Mouse (Mus musculus) kidney, embryonic 14.5 days (tissue): ENCODE data around the gene Gpx4. TPM values are rescaled to one million over a fixed set of nuclear protein-coding genes. Genes with fewer than 3 reads are reported as not detected.
"Not testable (repeated sequence)": the region's sequence is repeated elsewhere in the genome, so short reads cannot be mapped to it uniquely, and the experiment has no call there.

Experiments
- ATAC-seq: fragments of 200-750 bp; cut with Nextera tagmentation; 2 replicates; pipeline ENCODE4 v1.8.0; 2017; ENCODE audit warnings: moderate number of reproducible peaks, mild to moderate bottlenecking, moderate TSS enrichment, moderate library complexity; ENCODE audit not compliant: low FRiP score, low TSS enrichment
- H3K27ac ChIP-seq: fragments of 300-500 bp; sonication (generic); 2 replicates; pipeline ENCODE4 v1.5.1; 2014; ENCODE audit warnings: low read depth, mild to moderate bottlenecking, low read length, moderate library complexity, mixed read lengths
- H3K27me3 ChIP-seq: fragments of 300-500 bp; sonication (generic); 2 replicates; pipeline ENCODE4 v1.6.1; 2014; ENCODE audit warnings: mild to moderate bottlenecking, low read length; ENCODE audit not compliant: control insufficient read depth, insufficient read depth
- H3K36me3 ChIP-seq: fragments of 300-500 bp; sonication (generic); 2 replicates; pipeline ENCODE4 v1.6.1; 2014; ENCODE audit warnings: low read length, mixed read lengths; ENCODE audit not compliant: control insufficient read depth, insufficient read depth
- H3K4me1 ChIP-seq: fragments of 300-500 bp; sonication (generic); 2 replicates; pipeline ENCODE4 v1.6.1; 2014; ENCODE audit warnings: low read length, mixed read lengths; ENCODE audit not compliant: control insufficient read depth, insufficient read depth
- H3K4me2 ChIP-seq: fragments of 300-500 bp; sonication (generic); replicated peaks from 2 replicates; pipeline ENCODE4 v1.6.1; 2014; ENCODE audit warnings: low read depth, mild to moderate bottlenecking, low read length
- H3K4me3 ChIP-seq: fragments of 300-500 bp; sonication (generic); 2 replicates; pipeline ENCODE4 v1.5.1; 2014; ENCODE audit warnings: mild to moderate bottlenecking, low read length
- H3K9ac ChIP-seq: fragments of 300-500 bp; sonication (generic); 2 replicates; pipeline ENCODE4 v1.6.1; 2014; ENCODE audit warnings: low read depth, mild to moderate bottlenecking, low read length, moderate library complexity
- H3K9me3 ChIP-seq: fragments of 300-500 bp; sonication (generic); 2 replicates; pipeline ENCODE4 v1.6.1; 2016; ENCODE audit warnings: low read length; ENCODE audit not compliant: control insufficient read depth
- WGBS: fragments of 180-500 bp; shearing (Covaris S2); extraction: QIAGEN DNeasy Blood & Tissue Kit; methylation state at CpG from one replicate; pipeline ENCODE4 v1.1.7; 2014; 5-methylcytosine and 5-hydroxymethylcytosine counted together
- polyA plus RNA-seq: library from polyadenylated mRNA; unstranded; fragments of >200 nt; fragmentation: Nextera tagmentation; extraction: Ambion mirVana; gene quantifications from 2 replicates; pipeline ENCODE4 v1.2.1, GENCODE M21; 2014

Gpx4 gene
- polyA plus RNA-seq, 1 experiment from 2014 or later: 552 TPM

- Histone ChIP-seq H3K9me3 (no peaks in the 10 kb centered on the region), H3K27me3 (no peaks in the 10 kb centered on the region), H3K27ac (no peak overlapping the region), H3K4me2 (no peak overlapping the region), H3K36me3 (peaks cover under 1% of the 10 kb centered on the region; the same call in 1 of the 2 replicates), H3K4me3 (no peak overlapping the region), H3K4me1 (peaks cover 19% of the 10 kb centered on the region), H3K9ac (no peak overlapping the region)
- WGBS: 32% methylated on average over 6 of the region's 6 CpGs
- ATAC-seq: no peak
Measured at GRCm38 (mm10) chr10:80050244-80050643, 3.3 kb downstream of the Gpx4 start.

- Histone ChIP-seq H3K27ac (peak overlapping the region; percentile 47; the same call in 1 of the 2 replicates), H3K4me3 (no peak overlapping the region), H3K36me3 (peaks cover 8% of the 10 kb centered on the region; the same call in 1 of the 2 replicates), H3K4me1 (peaks cover 24% of the 10 kb centered on the region), H3K9ac (no peak overlapping the region), H3K27me3 (no peaks in the 10 kb centered on the region), H3K9me3 (no peaks in the 10 kb centered on the region), H3K4me2 (no peak overlapping the region)
- no peak for ATAC-seq
- 30% methylated on average over 15 of the region's 15 CpGs for WGBS
Measured at GRCm38 (mm10) chr10:80050885-80051617, 4.1 kb downstream of the Gpx4 start.

GRCm38 (mm10) chr10:80051618-80052373, 4.8 kb downstream of the Gpx4 start:
- ATAC-seq: no peak
- H3K27me3 ChIP-seq: no peaks in the 10 kb centered on the region
- no peaks in the 10 kb centered on the region for H3K9me3 ChIP-seq
- WGBS: 44% methylated on average over 14 of the region's 14 CpGs
- H3K4me1 ChIP-seq: peaks cover 23% of the 10 kb centered on the region
- H3K4me3 ChIP-seq: no peak overlapping the region
- H3K9ac ChIP-seq: 0 out of 2 replicates have a peak overlapping the region, but pooled peaks have one; percentile 14
- peak overlapping the region; percentile 45 for H3K27ac ChIP-seq
- H3K36me3 ChIP-seq: peaks cover 13% of the 10 kb centered on the region
- no peak overlapping the region for H3K4me2 ChIP-seq

GRCm38 (mm10) chr10:80052374-80052764, 5.4 kb downstream of the Gpx4 start:
- H3K27me3 ChIP-seq: no peaks in the 10 kb centered on the region
- H3K36me3 ChIP-seq: peaks cover 19% of the 10 kb centered on the region
- no peak overlapping the region for H3K4me2 ChIP-seq
- peaks cover 17% of the 10 kb centered on the region for H3K4me1 ChIP-seq
- peak overlapping the region; percentile 45; the same call in 1 of the 2 replicates for H3K27ac ChIP-seq
- whole genome bisulfite sequencing: 84% methylated on average over 5 of the region's 5 CpGs
- no peak for ATAC-seq
- H3K9me3 ChIP-seq: no peaks in the 10 kb centered on the region
- no peak overlapping the region for H3K4me3 ChIP-seq
- no peak overlapping the region for H3K9ac ChIP-seq

GRCm38 (mm10) chr10:80053259-80053780, 6.4 kb downstream of the Gpx4 start:
- peaks cover 29% of the 10 kb centered on the region for H3K36me3 ChIP-seq

GRCm38 (mm10) chr10:80053831-80054815, 7.2 kb downstream of the Gpx4 start:
- Histone ChIP-seq H3K4me2 (peak overlapping the region; percentile 86), H3K36me3 (peaks cover 33% of the 10 kb centered on the region), H3K9ac (peak overlapping the region; percentile 97), H3K4me1 (peaks cover 17% of the 10 kb centered on the region), H3K9me3 (no peaks in the 10 kb centered on the region), H3K4me3 (peak overlapping the region; percentile 86), H3K27ac (peak overlapping the region; percentile 99), H3K27me3 (no peaks in the 10 kb centered on the region)
- peak; percentile 45 for ATAC-seq
- WGBS: 1% methylated on average over 73 of the region's 77 CpGs

More at GRCm38 (mm10) chr10:80053259-80053780, 6.4 kb downstream of the Gpx4 start:
- Histone ChIP-seq H3K27ac (peak overlapping the region; percentile 99), H3K9ac (peak overlapping the region; percentile 97), H3K4me3 (peak overlapping the region; percentile 86), H3K4me1 (peaks cover 17% of the 10 kb centered on the region), H3K9me3 (no peaks in the 10 kb centered on the region), H3K27me3 (no peaks in the 10 kb centered on the region), H3K4me2 (peak overlapping the region; percentile 86)
- WGBS: under 1% methylated on average over 47 of the region's 47 CpGs
- peak; percentile 97 for ATAC-seq

GRCm38 (mm10) chr10:80054911-80055310, 7.9 kb downstream of the Gpx4 start:
- 16% methylated on average over 3 of the region's 3 CpGs for WGBS
- H3K9me3 ChIP-seq: not testable (repeated sequence)

GRCm38 (mm10) chr10:80055364-80055763, 8.4 kb downstream of the Gpx4 start:
- H3K4me1 ChIP-seq: peaks cover 17% of the 10 kb centered on the region
- no peaks in the 10 kb centered on the region for H3K27me3 ChIP-seq
- H3K4me2 ChIP-seq: peak overlapping the region; percentile 86
- peaks cover 40% of the 10 kb centered on the region for H3K36me3 ChIP-seq
- no peak overlapping the region for H3K27ac ChIP-seq
- no peaks in the 10 kb centered on the region for H3K9me3 ChIP-seq
- H3K4me3 ChIP-seq: peak overlapping the region; percentile 86; the same call in 1 of the 2 replicates
- 84% methylated on average over 5 of the region's 5 CpGs for WGBS
- no peak for ATAC-seq
- peak overlapping the region; percentile 97; the same call in 1 of the 2 replicates for H3K9ac ChIP-seq

More at GRCm38 (mm10) chr10:80054911-80055310, 7.9 kb downstream of the Gpx4 start:
- H3K27ac ChIP-seq, H3K27me3 ChIP-seq, ATAC-seq: not testable (repeated sequence)
- Histone ChIP-seq H3K36me3 (peaks cover 39% of the 10 kb centered on the region), H3K4me3 (peak overlapping the region; percentile 86), H3K4me2 (peak overlapping the region; percentile 86), H3K4me1 (peaks cover 17% of the 10 kb centered on the region), H3K9ac (peak overlapping the region; percentile 97)
